Mouse (Mus musculus) ES-E14 (cell line): ENCODE results near the gene Enoph1. TPM values are rescaled to one million over a fixed set of nuclear protein-coding genes. Genes with fewer than 3 reads are reported as not detected.

Experiments
- DNase-seq: peaks from one replicate; pipeline ENCODE4 v3.0.0-alpha.2; 2013; ENCODE audit warnings: low read depth, low spot score
- H3K27ac ChIP-seq: 2 replicates; pipeline ENCODE4 v1.5.1; 2012; ENCODE audit warnings: low read depth, mild to moderate bottlenecking, low read length, moderate library complexity, mixed read lengths; ENCODE audit not compliant: poor library complexity, insufficient read depth, severe bottlenecking
- H3K36me3 ChIP-seq: 2 replicates; pipeline ENCODE4 v1.6.1; 2012; ENCODE audit warnings: mild to moderate bottlenecking, low read length, moderate library complexity, mixed read lengths; ENCODE audit not compliant: control insufficient read depth, poor library complexity, insufficient read depth, severe bottlenecking
- H3K4me1 ChIP-seq, 2 experiments: fragments of 150-350 bp in 1 of 2; sonication (generic) in 1 of 2; 2 replicates each; pipeline ENCODE4 v1.6.1; 2012; ENCODE audit warnings: low read length in 2 of 2, mild to moderate bottlenecking in 1 of 2, mixed read lengths in 1 of 2; ENCODE audit not compliant: control insufficient read depth in 2 of 2, insufficient read depth in 2 of 2, poor library complexity in 1 of 2
- H3K4me3 ChIP-seq, 2 experiments: fragments of 150-350 bp in 1 of 2; sonication (generic) in 1 of 2; 2 replicates each; pipeline ENCODE4 v1.5.1; 2012; ENCODE audit warnings: low read length in 2 of 2, low read depth in 1 of 2, mild to moderate bottlenecking in 1 of 2, mixed read lengths in 1 of 2; ENCODE audit not compliant: insufficient read depth in 1 of 2, poor library complexity in 1 of 2, severe bottlenecking in 1 of 2
- H3K9ac ChIP-seq: 2 replicates; pipeline ENCODE4 v1.6.1; 2012; ENCODE audit warnings: low read depth, mild to moderate bottlenecking, low read length, mixed read lengths; ENCODE audit not compliant: poor library complexity, insufficient read depth, severe bottlenecking
- H3K9me3 ChIP-seq: fragments of 150-350 bp; sonication (generic); 2 replicates; pipeline ENCODE4 v1.6.1; 2012; ENCODE audit warnings: low read depth, mild to moderate bottlenecking, low read length; ENCODE audit not compliant: control insufficient read depth, insufficient read depth
- CHD2 ChIP-seq: IDR thresholded peaks from 2 replicates; pipeline ENCODE4 v1.6.1; 2014; ENCODE audit warnings: mild to moderate bottlenecking, low read depth, low read length, inconsistent platforms
- HCFC1 ChIP-seq: IDR thresholded peaks from 2 replicates; pipeline ENCODE4 v1.6.1; 2012; ENCODE audit warnings: low read length, inconsistent platforms, borderline replicate concordance; ENCODE audit not compliant: insufficient read depth
- MAFK ChIP-seq: IDR thresholded peaks from 2 replicates; pipeline ENCODE4 v1.6.1; 2014; ENCODE audit warnings: mild to moderate bottlenecking, low read depth, low read length, inconsistent platforms; ENCODE audit not compliant: insufficient read depth
- ZC3H11A ChIP-seq: IDR thresholded peaks from 2 replicates; pipeline ENCODE4 v1.6.1; 2012; ENCODE audit warnings: low read depth, mild to moderate bottlenecking, inconsistent platforms, low read length, borderline replicate concordance
- ZNF384 ChIP-seq: IDR thresholded peaks from 2 replicates; pipeline ENCODE4 v1.6.1; 2012; ENCODE audit warnings: low read depth, low read length, inconsistent platforms
- in situ Hi-C, 2 experiments: fragments of 600-800 bp; cut with MboI; formaldehyde crosslinking; loops; one replicate each; pipeline ENCODE4 v1.15.1; 2025; ENCODE audit warnings: low sequenced_read_pairs in 2 of 2, inconsistent platforms in 1 of 2; ENCODE audit not compliant: unreplicated experiment in 2 of 2
- total RNA-seq: library from RNA; depleted of rRNA; stranded (reverse); fragments of 300-350 nt; gene quantifications from 2 replicates; pipeline ENCODE4 v1.2.3, GENCODE M21; 2012

Enoph1 gene
- total RNA-seq, 1 experiment, result 81.5 TPM

GRCm38 (mm10) chr5:100008485-100008884, 31.3 kb upstream of the Enoph1 start:
- peak; percentile 33 for DNase-seq
- Histone ChIP-seq H3K4me1 (no peaks in the 10 kb centered on the region), H3K36me3 (no peaks in the 10 kb centered on the region), H3K4me3 (no peak overlapping the region), H3K9ac (no peak overlapping the region), H3K27ac (no peak overlapping the region), H3K9me3 (no peaks in the 10 kb centered on the region)
- in situ Hi-C loops, result no loop called here
- TF ChIP-seq ZC3H11A (no peak), HCFC1 (no peak), MAFK (no peak), CHD2 (no peak), ZNF384 (no peak)

GRCm38 (mm10) chr5:100012599-100012998, 27.2 kb upstream of the Enoph1 start:
- no peak for DNase-seq
- no peaks in the 10 kb centered on the region for H3K9me3 ChIP-seq
- no peaks in the 10 kb centered on the region for H3K4me1 ChIP-seq
- no peak overlapping the region for H3K9ac ChIP-seq
- no peaks in the 10 kb centered on the region for H3K36me3 ChIP-seq
- no peak for TF ChIP-seq CHD2
- TF ChIP-seq ZC3H11A, result no peak
- no peak for TF ChIP-seq HCFC1
- no peak for TF ChIP-seq MAFK
- no peak for TF ChIP-seq ZNF384
- H3K4me3 ChIP-seq, result no peak overlapping the region
- in situ Hi-C loops, result no loop called here
- no peak overlapping the region for H3K27ac ChIP-seq

- no peak overlapping the region for H3K27ac ChIP-seq
- H3K36me3 ChIP-seq, result no peaks in the 10 kb centered on the region
- H3K9me3 ChIP-seq, result no peaks in the 10 kb centered on the region
- in situ Hi-C loops, result no loop called here
- DNase-seq, result no peak
- H3K4me1 ChIP-seq, result no peaks in the 10 kb centered on the region
- no peak overlapping the region for H3K9ac ChIP-seq
- TF ChIP-seq HCFC1 (no peak), MAFK (no peak), CHD2 (no peak), ZC3H11A (no peak), ZNF384 (no peak)
- H3K4me3 ChIP-seq, result no peak overlapping the region
These were observed 19.7 kb upstream of the Enoph1 start for GRCm38 (mm10) chr5:100020089-100020488.

- no peaks in the 10 kb centered on the region for H3K4me1 ChIP-seq
- H3K4me3 ChIP-seq, result no peak overlapping the region
- H3K27ac ChIP-seq, result no peak overlapping the region
- in situ Hi-C loops, result no loop called here
- no peaks in the 10 kb centered on the region for H3K9me3 ChIP-seq
- H3K36me3 ChIP-seq, result no peaks in the 10 kb centered on the region
- H3K9ac ChIP-seq, result no peak overlapping the region
- DNase-seq, result no peak
- TF ChIP-seq HCFC1, result no peak
- no peak for TF ChIP-seq CHD2
- TF ChIP-seq ZNF384, result no peak
- no peak for TF ChIP-seq MAFK
- no peak for TF ChIP-seq ZC3H11A
These were observed 15.4 kb upstream of the Enoph1 start for GRCm38 (mm10) chr5:100024403-100024802.

GRCm38 (mm10) chr5:100024868-100025267, 14.9 kb upstream of the Enoph1 start:
- Histone ChIP-seq H3K36me3 (no peaks in the 10 kb centered on the region), H3K9me3 (no peaks in the 10 kb centered on the region), H3K27ac (no peak overlapping the region), H3K4me3 (no peak overlapping the region), H3K4me1 (no peaks in the 10 kb centered on the region), H3K9ac (no peak overlapping the region)
- in situ Hi-C loops, result no loop called here
- TF ChIP-seq MAFK (no peak), ZNF384 (no peak), HCFC1 (no peak), ZC3H11A (no peak), CHD2 (no peak)
- DNase-seq, result no peak
